Mouse (Mus musculus) limb, embryonic 12.5 days (tissue): ENCODE measurements at regions not wholly inside any gene's neighbourhood (a gene's known extent, or its start where the extent isn't known, plus 50 kb on each side); places are given as distances from the start of the nearest gene placed in this dataset.
A peak's percentile ranks its signal among the peaks of the same experiment; 100 is the strongest.

Source experiments
- ATAC-seq: fragments of 200-750 bp; cut with Nextera tagmentation; 2 replicates; pipeline ENCODE4 v1.8.0; 2017; ENCODE audit warnings: low read depth, moderate TSS enrichment; ENCODE audit not compliant: insufficient number of reproducible peaks, insufficient read depth, low FRiP score, low TSS enrichment
- H3K27ac ChIP-seq: fragments of 300-500 bp; sonication (generic); 2 replicates; pipeline ENCODE4 v1.5.1; 2016; ENCODE audit warnings: mild to moderate bottlenecking, moderate library complexity
- H3K27me3 ChIP-seq: fragments of 300-500 bp; sonication (generic); 2 replicates; pipeline ENCODE4 v1.6.1; 2016; ENCODE audit warnings: mild to moderate bottlenecking, moderate library complexity
- H3K36me3 ChIP-seq: fragments of 300-500 bp; sonication (generic); 2 replicates; pipeline ENCODE4 v1.6.1; 2016; ENCODE audit warnings: mild to moderate bottlenecking, moderate library complexity
- H3K4me1 ChIP-seq: fragments of 300-500 bp; sonication (generic); replicated peaks from 2 replicates; pipeline ENCODE4 v1.6.1; 2016
- H3K4me2 ChIP-seq: fragments of 300-500 bp; sonication (generic); 2 replicates; pipeline ENCODE4 v1.6.1; 2016; ENCODE audit warnings: mild to moderate bottlenecking, moderate library complexity
- H3K4me3 ChIP-seq: fragments of 300-500 bp; sonication (generic); replicated peaks from 2 replicates; pipeline ENCODE4 v1.5.1; 2016; ENCODE audit warnings: mild to moderate bottlenecking
- H3K9ac ChIP-seq: fragments of 300-500 bp; sonication (generic); replicated peaks from 2 replicates; pipeline ENCODE4 v1.6.1; 2016; ENCODE audit warnings: mild to moderate bottlenecking, moderate library complexity
- H3K9me3 ChIP-seq: fragments of 300-500 bp; sonication (generic); 2 replicates; pipeline ENCODE4 v1.6.1; 2016; ENCODE audit warnings: mild to moderate bottlenecking, moderate library complexity
- WGBS: fragments of 180-500 bp; shearing (Covaris S2); methylation state at CpG from one replicate; pipeline ENCODE4 v1.1.7; 2016; 5-methylcytosine and 5-hydroxymethylcytosine counted together

DNA sequence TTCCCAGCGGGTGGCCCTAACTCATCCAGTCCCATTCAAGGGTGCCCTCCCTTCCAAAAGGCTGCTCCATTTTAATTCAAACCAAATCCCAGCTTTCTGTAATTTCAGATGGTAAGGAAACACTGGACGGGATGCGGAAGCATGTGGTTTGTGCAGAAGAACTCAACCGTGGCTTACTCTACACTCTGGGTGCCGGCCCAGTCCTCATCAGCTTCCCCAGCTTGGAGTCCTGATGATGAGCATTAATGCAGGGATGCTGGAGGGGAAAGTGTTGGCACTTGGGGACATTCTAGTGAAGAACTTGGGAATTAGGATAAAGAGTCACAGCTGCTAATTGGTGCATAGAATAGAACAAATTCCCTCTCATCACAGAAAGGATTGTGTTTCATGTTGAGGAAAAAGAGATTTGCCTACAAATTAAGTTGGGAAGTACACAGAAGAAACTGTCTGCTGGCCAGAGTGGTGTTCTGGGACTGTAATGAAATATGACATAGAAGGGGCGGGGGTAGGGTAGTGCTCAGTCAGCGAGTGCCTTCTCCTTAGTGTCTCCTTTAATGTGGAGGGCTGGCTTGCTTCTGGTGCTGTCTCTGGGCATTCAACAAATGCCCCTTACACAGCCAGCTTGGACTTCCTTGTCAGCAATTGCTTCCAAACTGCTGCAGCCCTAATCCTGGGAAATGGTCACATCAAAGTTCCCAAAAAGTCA lies 285.0 kb upstream of the Bmper start:
- H3K9ac ChIP-seq, result no peak overlapping the region
- no peaks in the 10 kb centered on the region for H3K27me3 ChIP-seq
- H3K36me3 ChIP-seq, result no peaks in the 10 kb centered on the region
- peaks cover 9% of the 10 kb centered on the region; the same call in 1 of the 2 replicates for H3K4me1 ChIP-seq
- ATAC-seq, result no peak
- H3K4me3 ChIP-seq, result no peak overlapping the region
- H3K27ac ChIP-seq, result no peak overlapping the region
- H3K4me2 ChIP-seq, result no peak overlapping the region
- WGBS, result 74% methylated on average over 7 of the region's 7 CpGs
- no peaks in the 10 kb centered on the region for H3K9me3 ChIP-seq

DNA sequence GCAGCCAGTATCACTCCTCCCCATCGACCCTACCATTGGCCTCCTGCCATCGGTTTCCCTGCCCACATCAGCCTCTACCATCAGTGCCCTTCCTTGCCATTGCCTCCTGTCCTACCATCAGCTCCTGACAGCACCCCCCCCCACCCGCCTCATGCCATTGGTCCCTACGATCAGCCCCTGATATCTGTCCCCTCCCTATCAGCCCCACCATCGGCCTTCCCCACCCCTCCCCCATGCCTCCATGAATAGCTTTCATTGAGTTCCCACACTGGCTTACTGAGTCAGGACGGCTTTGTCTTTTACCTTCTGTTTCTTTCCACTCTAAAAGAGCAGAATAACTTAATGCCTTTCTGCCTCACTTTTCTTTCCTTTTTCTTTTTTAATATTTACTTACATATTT lies 277.9 kb upstream of the Bmper start:
- Histone ChIP-seq H3K27ac (no peak overlapping the region), H3K4me2 (no peak overlapping the region), H3K4me3 (no peak overlapping the region), H3K9me3 (no peaks in the 10 kb centered on the region), H3K9ac (no peak overlapping the region), H3K27me3 (no peaks in the 10 kb centered on the region), H3K4me1 (0 out of 2 replicates have a peak, but pooled peaks cover 3% of the 10 kb centered on the region), H3K36me3 (no peaks in the 10 kb centered on the region)
- no peak for ATAC-seq
- WGBS, result 85% methylated on average over 6 of the region's 6 CpGs

DNA sequence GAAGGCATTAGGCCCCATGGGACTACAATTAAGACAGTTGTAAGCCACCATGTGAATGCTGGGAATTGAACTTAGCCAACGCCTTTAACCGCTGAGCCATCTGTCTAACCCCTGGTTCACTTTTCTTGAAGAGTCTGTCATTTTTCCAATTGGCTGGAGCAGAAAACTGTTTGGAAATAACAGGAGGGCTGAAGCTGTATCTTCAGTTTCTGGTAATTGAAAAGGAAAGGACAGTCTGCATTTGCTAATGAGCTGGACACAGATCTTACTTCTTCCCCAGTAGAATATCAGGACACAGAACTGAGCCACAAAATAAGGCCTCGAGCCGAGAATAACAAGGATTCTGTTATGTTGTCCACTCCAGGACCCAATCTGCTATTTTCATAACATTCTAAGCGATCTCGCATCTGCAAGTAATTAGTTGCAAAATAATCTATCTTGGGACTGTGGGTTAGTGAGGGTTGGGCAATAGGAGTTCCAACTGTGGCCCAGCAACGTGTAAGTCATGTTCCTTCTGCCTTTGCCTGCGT lies 277.4 kb upstream of the Bmper start:
- H3K9me3 ChIP-seq, result no peaks in the 10 kb centered on the region
- no peak for ATAC-seq
- no peaks in the 10 kb centered on the region for H3K36me3 ChIP-seq
- H3K4me1 ChIP-seq, result 0 out of 2 replicates have a peak, but pooled peaks cover 3% of the 10 kb centered on the region
- H3K4me3 ChIP-seq, result no peak overlapping the region
- H3K27ac ChIP-seq, result no peak overlapping the region
- no peak overlapping the region for H3K4me2 ChIP-seq
- no peaks in the 10 kb centered on the region for H3K27me3 ChIP-seq
- H3K9ac ChIP-seq, result no peak overlapping the region
- 70% methylated on average over 8 of the region's 8 CpGs for WGBS

DNA sequence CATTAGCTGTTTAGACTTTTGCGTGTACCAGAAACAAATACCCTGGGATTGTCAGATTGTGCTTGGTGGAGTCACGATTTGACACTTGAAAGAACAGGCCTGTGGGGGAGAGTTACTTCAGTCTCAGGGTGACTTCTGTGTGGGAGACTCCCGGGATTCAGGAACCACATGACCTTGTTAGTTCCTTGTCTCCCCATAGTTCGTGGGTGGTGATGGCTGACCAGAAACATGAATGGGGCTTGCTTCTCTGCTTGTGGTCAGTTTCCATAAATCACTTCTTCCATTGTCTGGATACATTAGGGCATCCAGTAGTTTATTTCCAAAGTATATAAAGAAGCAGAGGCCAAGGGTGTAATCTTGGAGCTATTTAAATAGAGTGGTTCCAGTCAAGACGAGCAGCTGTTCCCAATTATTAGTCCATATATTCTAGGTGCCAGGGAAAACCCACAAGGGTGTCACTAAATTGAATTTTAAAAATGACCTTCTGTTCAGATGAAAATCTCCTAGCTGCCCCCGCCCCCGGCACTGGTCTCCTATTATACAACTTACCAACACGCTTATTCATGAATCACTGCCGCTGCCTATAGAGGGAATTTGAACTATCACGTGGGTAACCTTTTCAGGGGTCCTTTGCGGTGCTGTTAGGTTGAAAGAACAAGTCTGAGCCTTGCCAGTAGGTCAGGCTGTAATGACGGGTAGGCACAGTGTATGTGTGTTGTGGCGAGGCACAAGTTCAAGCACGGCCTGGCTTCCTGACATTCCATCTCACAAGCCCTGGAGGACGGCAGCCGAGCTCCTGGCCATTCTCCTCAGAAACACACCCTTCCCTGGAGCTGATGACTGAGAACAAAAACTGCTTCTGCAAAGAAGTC lies 270.1 kb upstream of the Bmper start:
- no peaks in the 10 kb centered on the region for H3K36me3 ChIP-seq
- H3K4me1 ChIP-seq, result peaks cover 31% of the 10 kb centered on the region
- no peak overlapping the region for H3K4me2 ChIP-seq
- WGBS, result 23% methylated on average over 16 of the region's 16 CpGs
- H3K9ac ChIP-seq, result no peak overlapping the region
- peak; percentile 52; the same call in 1 of the 2 replicates for ATAC-seq
- H3K27me3 ChIP-seq, result no peaks in the 10 kb centered on the region
- H3K4me3 ChIP-seq, result no peak overlapping the region
- H3K27ac ChIP-seq, result peak overlapping the region; percentile 56
- H3K9me3 ChIP-seq, result no peaks in the 10 kb centered on the region

DNA sequence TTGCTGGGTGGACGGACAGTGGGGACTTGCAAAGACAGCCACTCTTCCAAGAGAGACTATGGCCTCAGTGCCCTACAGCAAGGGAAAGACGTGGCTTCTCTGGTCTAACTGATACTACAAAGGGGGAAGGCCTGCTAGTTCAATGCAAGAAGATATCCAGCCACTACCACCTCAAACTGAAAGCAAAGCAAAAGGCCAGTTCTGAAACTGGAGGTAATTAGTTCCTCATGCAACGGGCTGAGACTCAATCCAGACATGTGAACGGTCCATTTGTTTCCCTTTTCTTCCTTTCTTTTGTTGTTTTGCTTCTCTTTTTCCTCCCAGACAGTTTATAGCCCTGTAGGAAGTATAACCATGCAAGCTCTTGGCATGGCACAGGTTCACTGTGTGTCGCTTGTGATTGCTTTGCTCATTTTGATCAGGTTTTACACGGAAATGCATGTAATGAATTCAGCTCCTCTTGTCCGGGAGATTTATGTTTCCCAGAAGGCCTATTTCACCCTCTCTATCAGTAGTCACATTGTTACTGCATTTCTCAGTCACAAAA lies 260.5 kb upstream of the Bmper start:
- Histone ChIP-seq H3K9ac (no peak overlapping the region), H3K4me1 (peaks cover 10% of the 10 kb centered on the region), H3K9me3 (no peaks in the 10 kb centered on the region), H3K27me3 (no peaks in the 10 kb centered on the region; the same call in 1 of the 2 replicates), H3K27ac (peak overlapping the region; percentile 75), H3K36me3 (no peaks in the 10 kb centered on the region), H3K4me2 (no peak overlapping the region), H3K4me3 (no peak overlapping the region)
- WGBS, result 20% methylated on average over 7 of the region's 7 CpGs
- 0 out of 2 replicates have a peak, but pooled peaks have one; percentile 59 for ATAC-seq

DNA sequence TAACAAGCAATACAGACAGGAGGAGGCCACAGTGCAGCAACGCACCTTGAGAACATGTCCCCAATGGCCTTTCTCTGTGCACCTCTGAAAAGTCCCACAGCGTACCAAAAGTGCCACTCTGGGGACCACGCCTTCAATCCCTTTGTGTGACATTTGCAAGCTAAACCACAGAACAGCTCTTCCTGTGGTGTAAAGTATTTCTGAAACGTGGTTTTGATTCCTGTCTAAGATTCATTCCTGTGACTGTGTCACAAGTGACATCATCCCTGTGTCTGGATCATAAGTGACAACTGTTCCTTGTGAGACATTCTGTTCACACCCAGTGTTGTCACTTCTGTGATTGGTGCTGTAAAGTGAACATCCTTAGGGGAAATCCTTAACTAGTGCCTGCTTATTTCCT lies 251.6 kb upstream of the Bmper start:
- Histone ChIP-seq H3K4me3 (no peak overlapping the region), H3K27me3 (no peaks in the 10 kb centered on the region; the same call in 1 of the 2 replicates), H3K36me3 (no peaks in the 10 kb centered on the region), H3K27ac (no peak overlapping the region), H3K4me1 (peaks cover 9% of the 10 kb centered on the region; the same call in 1 of the 2 replicates), H3K9ac (no peak overlapping the region), H3K9me3 (no peaks in the 10 kb centered on the region), H3K4me2 (no peak overlapping the region)
- ATAC-seq, result no peak
- 84% methylated on average over 4 of the region's 4 CpGs for WGBS

DNA sequence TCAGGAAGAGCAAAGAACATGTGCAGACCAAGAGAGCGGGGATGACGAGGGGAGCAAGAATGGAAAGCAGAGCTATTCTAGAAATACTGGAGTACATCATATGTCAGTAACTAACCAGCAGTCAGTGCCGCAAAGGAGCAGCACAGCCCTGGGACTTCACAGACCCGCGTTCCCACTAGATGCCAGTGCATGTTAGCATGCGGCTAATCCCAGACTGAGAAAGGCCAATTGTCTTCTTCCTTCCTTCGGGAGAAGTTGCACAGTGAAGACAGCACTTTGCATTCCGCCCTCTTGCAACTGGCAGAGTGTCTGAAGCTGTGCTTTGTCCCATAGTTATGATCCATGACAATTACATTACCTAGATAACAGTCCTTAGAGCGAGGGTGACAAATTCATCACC lies 246.1 kb upstream of the Bmper start:
- ATAC-seq, result no peak
- 71% methylated on average over 9 of the region's 9 CpGs for WGBS
- no peaks in the 10 kb centered on the region for H3K9me3 ChIP-seq
- H3K4me2 ChIP-seq, result no peak overlapping the region
- no peak overlapping the region for H3K9ac ChIP-seq
- no peak overlapping the region for H3K4me3 ChIP-seq
- no peaks in the 10 kb centered on the region; the same call in 1 of the 2 replicates for H3K27me3 ChIP-seq
- peaks cover 5% of the 10 kb centered on the region; the same call in 1 of the 2 replicates for H3K4me1 ChIP-seq
- H3K27ac ChIP-seq, result no peak overlapping the region
- H3K36me3 ChIP-seq, result no peaks in the 10 kb centered on the region

DNA sequence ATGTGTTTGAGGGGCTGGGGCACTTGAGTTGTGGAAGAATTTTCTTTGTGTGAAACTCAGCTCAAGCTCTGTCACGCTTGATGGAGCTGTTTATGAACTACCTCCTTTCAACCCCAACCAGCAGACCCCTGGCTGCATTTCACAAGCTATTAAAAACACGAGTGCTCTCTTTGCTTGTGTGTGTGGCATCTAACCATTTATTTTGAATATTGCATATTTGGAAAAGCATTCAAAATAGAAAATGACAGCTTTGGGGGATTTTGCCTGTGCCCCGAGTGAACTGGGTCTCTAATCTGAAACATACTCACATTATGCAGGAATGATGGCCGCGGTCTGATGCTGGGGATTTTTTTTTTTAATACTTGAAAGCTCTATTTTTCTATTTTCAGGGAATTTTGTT lies 243.2 kb upstream of the Bmper start:
- Histone ChIP-seq H3K27ac (no peak overlapping the region), H3K4me2 (no peak overlapping the region)
- 44% methylated on average over 5 of the region's 5 CpGs for WGBS

DNA sequence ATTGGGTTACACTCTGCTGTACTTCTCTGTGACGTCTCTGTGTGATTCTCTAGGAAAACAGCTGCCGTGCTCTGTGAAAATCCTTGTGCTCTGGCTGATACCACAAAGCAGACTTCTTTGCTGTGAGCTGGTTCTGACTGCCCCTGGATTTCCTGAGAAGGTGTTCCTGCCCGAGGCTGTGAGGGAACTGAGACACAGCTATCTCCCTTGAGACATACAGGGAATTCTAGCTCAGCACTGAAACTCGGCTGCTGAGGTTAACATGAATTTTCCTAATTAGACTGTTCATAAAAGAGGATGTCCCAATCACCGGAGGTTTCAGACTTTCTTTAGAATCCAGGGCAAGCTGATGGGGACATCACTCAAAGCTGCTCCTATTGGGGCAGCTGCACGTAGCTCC lies 233.4 kb upstream of the Bmper start:
- Histone ChIP-seq H3K4me2 (no peak overlapping the region), H3K4me1 (peaks cover 9% of the 10 kb centered on the region; the same call in 1 of the 2 replicates), H3K27me3 (no peaks in the 10 kb centered on the region), H3K9ac (no peak overlapping the region), H3K27ac (no peak overlapping the region), H3K9me3 (no peaks in the 10 kb centered on the region), H3K4me3 (no peak overlapping the region), H3K36me3 (no peaks in the 10 kb centered on the region)
- 52% methylated on average over 6 of the region's 6 CpGs for WGBS
- ATAC-seq, result no peak

More for the DNA sequence above, 243.2 kb upstream of the Bmper start:
- ATAC-seq, result no peak
- no peaks in the 10 kb centered on the region for H3K36me3 ChIP-seq
- H3K4me3 ChIP-seq, result no peak overlapping the region
- no peaks in the 10 kb centered on the region; the same call in 1 of the 2 replicates for H3K27me3 ChIP-seq
- H3K4me1 ChIP-seq, result peaks cover 5% of the 10 kb centered on the region; the same call in 1 of the 2 replicates
- H3K9me3 ChIP-seq, result no peaks in the 10 kb centered on the region
- no peak overlapping the region for H3K9ac ChIP-seq

DNA sequence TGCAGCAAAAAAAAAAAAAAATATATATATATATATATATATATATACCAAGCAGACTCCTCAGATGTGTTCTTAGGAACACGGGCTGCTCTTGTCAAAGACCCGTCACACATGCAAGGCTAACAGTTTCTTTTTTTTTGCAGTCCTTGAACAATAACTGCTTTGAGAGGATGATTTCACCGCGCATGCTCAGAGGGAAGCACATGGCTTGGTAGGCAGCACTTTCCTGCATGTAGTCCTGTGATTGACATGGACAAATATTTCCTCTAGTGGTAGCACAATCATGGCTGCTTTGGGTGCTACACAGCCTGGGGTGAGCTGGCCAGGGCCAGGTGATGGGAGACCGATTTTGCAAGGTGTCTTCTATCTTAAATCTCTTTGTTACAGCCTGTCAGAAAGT lies 229.3 kb upstream of the Bmper start:
- ATAC-seq, result no peak
- WGBS, result 84% methylated on average over 5 of the region's 5 CpGs

DNA sequence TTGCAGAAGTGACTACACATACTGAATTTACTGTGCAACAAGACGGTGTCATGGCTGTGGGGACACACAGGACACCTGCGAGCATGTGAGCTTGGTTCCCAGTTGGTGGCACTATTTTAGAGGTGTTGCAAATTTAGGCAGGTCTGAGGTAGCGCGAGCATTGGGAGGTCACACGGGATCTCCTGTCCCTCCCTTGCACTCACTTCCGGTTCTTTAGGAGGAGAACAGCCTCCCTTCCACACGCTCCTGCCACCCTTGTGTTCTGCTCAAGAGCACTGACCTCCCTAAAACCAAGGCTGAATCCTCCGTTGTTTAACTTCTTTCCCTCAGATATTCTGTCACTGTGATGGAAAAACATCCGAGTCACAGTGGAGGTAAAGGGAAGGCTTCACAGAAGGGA lies 227.3 kb upstream of the Bmper start:
- Histone ChIP-seq H3K36me3 (no peaks in the 10 kb centered on the region), H3K4me2 (no peak overlapping the region), H3K27me3 (no peaks in the 10 kb centered on the region), H3K27ac (no peak overlapping the region), H3K4me1 (peaks cover 8% of the 10 kb centered on the region; the same call in 1 of the 2 replicates), H3K9me3 (no peaks in the 10 kb centered on the region), H3K4me3 (no peak overlapping the region), H3K9ac (no peak overlapping the region)
- WGBS, result 71% methylated on average over 9 of the region's 9 CpGs
- ATAC-seq, result no peak; the same call in 1 of the 2 replicates

More for the DNA sequence above, 229.3 kb upstream of the Bmper start:
- H3K9ac ChIP-seq, result no peak overlapping the region
- H3K36me3 ChIP-seq, result no peaks in the 10 kb centered on the region
- no peak overlapping the region; the same call in 1 of the 2 replicates for H3K27ac ChIP-seq
- H3K27me3 ChIP-seq, result no peaks in the 10 kb centered on the region
- H3K4me2 ChIP-seq, result no peak overlapping the region
- H3K4me3 ChIP-seq, result no peak overlapping the region
- peaks cover 8% of the 10 kb centered on the region; the same call in 1 of the 2 replicates for H3K4me1 ChIP-seq
- no peaks in the 10 kb centered on the region for H3K9me3 ChIP-seq
